Mouse (Mus musculus): ENCODE results near the gene Mov10.

Gene Mov10

GRCm38 (mm10) chr3:104804312-104804711, 14.1 kb downstream of the Mov10 start:
- DNase-seq = no peak

- no peak for DNase-seq
Measured at GRCm38 (mm10) chr3:104801481-104801880, 16.9 kb downstream of the Mov10 start.

- no peak for DNase-seq
Measured at GRCm38 (mm10) chr3:104800681-104801080, 17.7 kb downstream of the Mov10 start.

- peak; percentile 74 for DNase-seq
Measured at GRCm38 (mm10) chr3:104796430-104797082, 21.8 kb downstream of the Mov10 start.

GRCm38 (mm10) chr3:104795661-104796340, 22.6 kb downstream of the Mov10 start:
- DNase-seq = no peak

- no peak for DNase-seq
Measured at GRCm38 (mm10) chr3:104794953-104795470, 23.4 kb downstream of the Mov10 start.

GRCm38 (mm10) chr3:104793871-104794828, 24.2 kb downstream of the Mov10 start:
- peak; percentile 97 for DNase-seq

GRCm38 (mm10) chr3:104792360-104793270, 25.7 kb downstream of the Mov10 start:
- DNase-seq = no peak

GRCm38 (mm10) chr3:104791671-104792070, 26.7 kb downstream of the Mov10 start:
- DNase-seq = no peak

GRCm38 (mm10) chr3:104791017-104791416, 27.3 kb downstream of the Mov10 start:
- DNase-seq = no peak

- peak; percentile 64 for DNase-seq
Measured at GRCm38 (mm10) chr3:104790401-104790937, 27.9 kb downstream of the Mov10 start.

GRCm38 (mm10) chr3:104789822-104790221, 28.5 kb downstream of the Mov10 start:
- DNase-seq = peak; percentile 70

GRCm38 (mm10) chr3:104789312-104789605, 29.1 kb downstream of the Mov10 start:
- no peak for DNase-seq

- peak; percentile 92 for DNase-seq
Measured at GRCm38 (mm10) chr3:104788561-104789311, 29.6 kb downstream of the Mov10 start.

- no peak for DNase-seq
Measured at GRCm38 (mm10) chr3:104788075-104788474, 30.3 kb downstream of the Mov10 start, which contains the start of gene Rhoc. Rhoc (plus strand) TSS chr3:104788375.

GRCm38 (mm10) chr3:104785284-104785683, 33.1 kb downstream of the Mov10 start:
- no peak for DNase-seq

- DNase-seq = no peak
Measured at GRCm38 (mm10) chr3:104783971-104784500, 34.3 kb downstream of the Mov10 start.

GRCm38 (mm10) chr3:104782061-104782681, 36.2 kb downstream of the Mov10 start:
- peak; percentile 85 for DNase-seq

- peak; percentile 57 for DNase-seq
Measured at GRCm38 (mm10) chr3:104781471-104781903, 36.9 kb downstream of the Mov10 start, which contains the start of gene Fam19a3. Fam19a3 (minus strand) TSS chr3:104781840.

All from kidney, postnatal 14 days (tissue).